Mouse (Mus musculus): ENCODE results near the gene Cyp2d26. TPM values are rescaled to one million over a fixed set of nuclear protein-coding genes. Genes with fewer than 3 reads are reported as not detected.
"Not testable (repeated sequence)": the region's sequence is repeated elsewhere in the genome, so short reads cannot be mapped to it uniquely, and the experiment has no call there.

Cyp2d26 gene
- polyA plus RNA-seq (2012; rRNA removed) = 29.9 and 182 TPM in 2 replicates

DNA sequence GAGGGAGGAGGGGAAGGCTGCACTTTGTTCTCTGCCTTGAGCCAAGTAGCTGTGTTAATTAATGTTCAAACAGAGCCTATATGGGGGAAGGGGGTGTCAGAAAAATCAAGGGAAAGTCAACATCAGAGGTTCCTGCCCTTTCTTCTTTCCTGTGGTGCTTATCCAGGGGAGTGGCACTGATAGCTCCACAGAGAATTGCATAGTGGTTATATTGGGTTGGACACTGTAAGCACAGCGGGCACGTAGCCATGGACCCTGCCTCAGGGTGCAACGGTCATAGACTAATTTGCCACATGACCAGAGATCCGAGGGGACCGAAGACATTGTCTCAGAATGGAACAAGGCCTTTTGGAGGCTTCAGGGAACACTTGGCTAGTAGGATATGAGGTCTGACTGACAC, at the start of gene Cyp2d26:
TSS of gene Cyp2d26 (minus strand) at position 18 of the 400 bp plus-strand sequence.
- peak; percentile 55 for DNase-seq (ENCODE audit: low read depth, low spot score)
- 27% methylated on average over 5 of the region's 5 CpGs for WGBS

DNA sequence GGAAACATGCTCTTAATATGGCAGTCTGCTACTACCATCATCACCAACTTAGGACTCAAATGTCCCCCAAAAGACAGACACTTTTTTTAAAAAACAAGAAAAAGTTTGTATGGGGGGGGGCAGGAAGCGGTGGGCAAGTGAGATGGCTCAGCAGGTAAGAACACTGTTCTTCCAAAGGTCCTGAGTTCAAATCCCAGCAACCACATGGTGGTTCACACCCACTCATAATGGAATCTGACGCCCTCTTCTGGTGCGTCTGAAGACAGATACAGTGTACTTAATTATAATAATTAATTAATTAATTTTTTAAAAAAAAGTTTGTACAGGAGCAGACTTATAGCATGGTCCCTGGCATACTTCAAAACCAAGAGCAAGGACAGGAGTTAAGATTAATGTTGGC, 45.1 kb upstream of the Cyp2d26 start:
- WGBS = 92% methylated on average over 3 of the region's 3 CpGs
- DNase-seq (ENCODE audit: low read depth, low spot score) = no peak

DNA sequence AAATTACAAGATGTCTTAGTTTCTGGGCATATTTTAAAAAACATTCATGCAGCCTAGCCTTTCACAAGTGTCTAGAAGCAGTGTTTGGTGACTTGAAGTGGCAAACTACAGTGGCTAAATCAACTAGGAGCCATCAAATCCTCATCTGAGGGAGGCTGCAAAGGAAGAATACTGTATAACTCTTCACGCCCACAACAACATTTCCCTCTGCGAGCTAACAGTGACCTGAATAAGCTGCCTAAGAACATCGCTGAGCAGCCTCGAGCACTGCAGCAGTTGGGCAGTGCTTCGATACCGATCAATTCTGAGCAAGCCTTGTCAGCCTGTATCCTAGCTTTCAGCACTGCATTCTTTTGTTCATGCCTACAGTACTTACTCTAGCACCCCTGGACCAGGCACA, 35.8 kb upstream of the Cyp2d26 start:
- WGBS = 94% methylated on average over 6 of the region's 6 CpGs
- DNase-seq (ENCODE audit: low read depth, low spot score) = no peak

DNA sequence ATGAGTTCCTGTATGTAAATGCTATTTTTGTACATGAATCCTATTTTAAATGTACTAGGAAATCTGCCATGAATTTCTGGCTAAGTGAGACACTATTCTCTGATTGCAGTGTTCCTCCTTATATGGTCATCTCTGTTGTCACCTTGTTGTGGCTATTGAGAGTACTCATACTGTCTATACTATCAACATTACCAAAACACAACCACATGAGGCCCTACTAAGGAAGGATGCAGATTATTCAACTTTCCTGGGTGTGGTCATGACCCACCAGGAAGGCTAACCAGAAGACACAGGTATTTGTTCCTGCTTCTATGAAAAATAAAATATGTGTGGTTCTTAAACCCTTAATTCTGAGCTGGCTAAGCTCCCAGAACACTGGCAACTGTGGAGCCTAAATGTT, 31.8 kb upstream of the Cyp2d26 start:
- DNase-seq (ENCODE audit: low read depth, low spot score) = no peak

DNA sequence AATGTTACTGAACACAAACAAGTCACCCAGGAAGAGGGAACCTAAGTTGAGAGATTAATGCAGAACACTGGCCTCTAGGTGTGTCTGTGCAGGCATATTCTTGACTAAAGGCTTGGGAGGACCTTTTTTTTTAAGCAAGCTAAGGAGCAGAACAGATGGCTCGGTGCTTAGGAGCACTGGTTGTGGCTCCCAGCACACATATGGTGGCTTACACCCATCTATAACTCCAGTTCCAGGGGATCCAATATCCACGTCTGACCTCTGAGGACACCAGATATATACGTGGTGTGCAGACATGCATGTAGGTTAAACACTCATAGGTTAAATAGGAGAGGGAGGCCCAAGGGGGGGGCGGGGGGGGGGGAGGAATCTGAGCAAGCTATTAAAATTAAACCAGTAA, 28.3 kb upstream of the Cyp2d26 start:
- WGBS = 86% methylated on average over 3 of the region's 4 CpGs
- DNase-seq (ENCODE audit: low read depth, low spot score) = no peak

DNA sequence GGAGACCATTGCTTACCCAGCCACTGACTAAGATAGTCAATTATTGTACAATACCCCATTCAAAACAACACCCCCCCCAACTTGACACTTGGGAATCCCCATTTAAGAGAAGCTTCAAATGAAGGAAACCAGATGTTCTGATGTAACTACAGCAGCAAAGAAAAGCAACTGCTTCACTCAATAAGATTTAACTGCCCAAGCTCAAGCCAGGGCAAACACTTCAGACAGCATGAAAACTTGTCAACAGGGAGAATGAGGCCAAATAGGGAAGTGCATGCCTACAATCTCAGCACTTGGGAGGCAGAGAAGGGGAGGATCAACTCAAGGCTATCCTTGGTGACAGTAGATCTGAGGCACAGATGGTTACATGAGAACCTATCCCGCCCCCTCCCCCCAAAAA, 27.6 kb upstream of the Cyp2d26 start:
- DNase-seq (ENCODE audit: low read depth, low spot score) = no peak
- WGBS = 96% methylated on average over 1 of the region's 1 CpGs

DNA sequence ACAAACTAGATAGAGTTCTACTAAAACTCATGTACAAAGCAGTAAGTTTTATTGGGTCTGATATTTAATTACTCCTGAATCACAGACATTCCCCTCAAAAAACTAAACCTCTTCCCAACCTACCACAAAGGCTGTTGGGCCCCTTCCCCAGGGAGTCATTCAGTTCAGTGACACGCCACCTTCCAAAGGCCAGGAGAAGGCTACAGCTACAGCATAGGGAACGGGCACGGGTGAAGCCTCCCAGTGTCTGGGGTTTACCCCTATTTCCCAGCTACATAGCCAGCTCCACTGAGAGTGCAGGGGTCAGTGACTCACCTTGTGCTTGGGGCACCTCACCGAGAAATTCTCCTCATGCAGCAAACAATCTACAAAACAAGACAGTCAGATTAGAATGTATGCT, 21.2 kb upstream of the Cyp2d26 start:
- DNase-seq (ENCODE audit: low read depth, low spot score) = no peak
- whole genome bisulfite sequencing = 79% methylated on average over 4 of the region's 4 CpGs

DNA sequence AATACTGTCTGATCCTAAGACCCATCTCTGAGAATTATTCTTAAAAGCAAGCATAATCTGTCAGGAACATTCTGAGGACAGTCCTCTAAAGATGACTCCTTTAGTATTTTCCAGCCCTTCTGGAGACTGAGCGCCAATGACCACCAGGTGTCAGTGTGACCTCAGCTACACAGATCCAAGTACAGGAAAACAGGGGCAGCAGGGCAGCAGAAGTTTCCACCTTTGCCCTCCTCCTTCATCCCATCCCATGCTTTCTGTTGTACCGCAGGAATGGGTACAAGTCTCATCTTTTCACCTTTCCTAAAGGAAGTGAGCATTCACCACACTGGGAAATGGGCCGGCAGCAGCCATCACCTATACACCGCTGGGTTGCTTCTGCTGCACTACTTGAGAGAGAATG, 20.7 kb upstream of the Cyp2d26 start:
- 60% methylated on average over 4 of the region's 4 CpGs for WGBS
- DNase-seq (ENCODE audit: low read depth, low spot score) = no peak

DNA sequence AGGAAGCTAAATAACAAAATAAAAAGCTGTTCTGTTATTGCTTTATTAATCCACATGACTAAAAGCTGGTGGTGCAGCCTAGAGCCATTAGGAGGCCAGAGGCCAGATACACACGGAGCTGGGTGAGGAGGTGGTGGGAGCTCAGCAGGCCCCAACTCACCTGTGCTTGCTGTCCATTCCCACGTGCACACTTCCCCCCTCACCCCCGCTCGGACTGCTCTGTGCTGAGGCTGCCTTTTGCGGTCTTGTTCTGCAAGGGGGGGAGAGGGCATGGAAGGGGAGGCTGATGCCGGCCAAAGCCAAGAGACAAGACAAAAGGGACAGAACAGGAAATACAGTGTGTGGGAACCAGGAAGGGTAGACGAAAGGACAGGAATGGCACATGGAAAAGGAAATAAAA, 20.2 kb upstream of the Cyp2d26 start:
- no peak for DNase-seq (ENCODE audit: low read depth, low spot score)
- WGBS = 81% methylated on average over 7 of the region's 7 CpGs

DNA sequence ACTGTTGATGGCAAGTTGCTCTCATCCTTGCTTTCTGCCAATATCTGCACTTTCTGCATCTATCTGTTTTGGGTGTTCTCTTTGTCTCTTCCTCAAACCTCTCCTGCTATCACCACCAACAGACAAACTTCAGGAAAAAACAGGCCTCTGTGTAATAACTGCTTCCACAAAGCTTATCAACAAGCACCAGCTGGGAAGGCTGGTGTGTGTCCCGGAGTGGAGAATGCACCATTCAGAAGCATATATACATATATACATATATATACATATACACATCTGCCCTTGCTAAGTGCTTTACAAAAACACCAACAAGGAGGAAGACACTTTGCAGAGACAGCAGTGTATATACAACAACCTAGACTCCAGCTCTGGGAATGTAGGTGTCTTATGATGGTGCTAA, 16.5 kb upstream of the Cyp2d26 start:
- 68% methylated on average over 1 of the region's 1 CpGs for WGBS
- no peak for DNase-seq (ENCODE audit: low read depth, low spot score)

DNA sequence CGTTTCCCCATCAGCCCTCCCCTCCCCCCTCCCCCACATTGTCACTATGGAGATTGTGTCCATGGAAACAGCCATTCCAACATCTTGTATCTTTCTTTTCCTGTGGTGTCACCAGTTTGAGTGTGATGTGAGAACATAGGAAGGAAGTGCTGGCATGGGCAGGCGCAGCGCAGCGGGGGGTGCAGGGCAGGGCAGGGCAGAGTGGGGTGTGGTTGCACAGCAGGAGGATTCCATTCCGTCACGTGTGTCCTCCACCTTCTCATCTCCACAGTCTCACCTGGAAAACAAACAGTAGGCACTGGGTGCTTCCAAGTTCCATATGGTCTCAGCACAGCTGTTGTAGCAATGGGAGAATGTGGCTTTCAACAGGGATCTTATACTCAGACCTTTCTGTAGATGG, 15.4 kb upstream of the Cyp2d26 start:
- no peak for DNase-seq (ENCODE audit: low read depth, low spot score)
- WGBS = 58% methylated on average over 6 of the region's 6 CpGs

DNA sequence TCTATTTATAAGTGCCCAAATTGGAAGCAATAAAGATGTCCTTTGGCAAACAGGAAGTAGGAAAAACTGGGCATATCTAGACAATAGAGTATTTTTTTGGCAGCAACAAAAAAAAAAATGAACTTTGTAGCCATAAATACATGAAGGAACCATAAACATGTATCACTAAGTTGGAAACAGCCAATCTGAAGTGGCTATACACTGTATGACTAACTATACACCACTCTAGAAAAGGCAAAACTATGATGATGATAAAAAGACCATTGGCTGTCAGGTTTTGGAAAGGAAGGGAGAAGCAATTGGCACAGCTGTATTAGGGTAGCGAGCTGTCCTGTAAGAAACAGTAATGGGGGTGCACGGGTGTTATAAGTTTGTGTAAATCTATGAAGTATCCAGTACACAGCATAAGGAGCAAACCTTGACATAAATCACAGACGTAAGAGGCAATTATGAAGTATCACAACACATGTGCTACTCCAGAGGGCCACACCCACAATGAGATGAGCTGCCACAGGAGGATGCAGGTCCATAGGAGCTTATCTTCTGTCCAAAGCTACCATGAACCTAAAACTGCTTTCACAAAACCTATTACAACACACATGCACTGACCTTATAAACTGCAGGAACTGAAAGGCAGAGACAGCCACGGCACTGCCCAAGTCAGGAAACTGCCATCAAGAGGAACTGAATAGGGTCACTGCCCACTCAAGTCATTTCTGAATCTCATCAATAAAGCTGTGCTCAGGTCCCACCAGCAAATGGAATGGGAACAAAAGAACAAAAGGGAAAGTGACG, 13.1 kb upstream of the Cyp2d26 start:
- peak; percentile 63 for DNase-seq (ENCODE audit: low read depth, low spot score)
- 36% methylated on average over 5 of the region's 5 CpGs for WGBS

DNA sequence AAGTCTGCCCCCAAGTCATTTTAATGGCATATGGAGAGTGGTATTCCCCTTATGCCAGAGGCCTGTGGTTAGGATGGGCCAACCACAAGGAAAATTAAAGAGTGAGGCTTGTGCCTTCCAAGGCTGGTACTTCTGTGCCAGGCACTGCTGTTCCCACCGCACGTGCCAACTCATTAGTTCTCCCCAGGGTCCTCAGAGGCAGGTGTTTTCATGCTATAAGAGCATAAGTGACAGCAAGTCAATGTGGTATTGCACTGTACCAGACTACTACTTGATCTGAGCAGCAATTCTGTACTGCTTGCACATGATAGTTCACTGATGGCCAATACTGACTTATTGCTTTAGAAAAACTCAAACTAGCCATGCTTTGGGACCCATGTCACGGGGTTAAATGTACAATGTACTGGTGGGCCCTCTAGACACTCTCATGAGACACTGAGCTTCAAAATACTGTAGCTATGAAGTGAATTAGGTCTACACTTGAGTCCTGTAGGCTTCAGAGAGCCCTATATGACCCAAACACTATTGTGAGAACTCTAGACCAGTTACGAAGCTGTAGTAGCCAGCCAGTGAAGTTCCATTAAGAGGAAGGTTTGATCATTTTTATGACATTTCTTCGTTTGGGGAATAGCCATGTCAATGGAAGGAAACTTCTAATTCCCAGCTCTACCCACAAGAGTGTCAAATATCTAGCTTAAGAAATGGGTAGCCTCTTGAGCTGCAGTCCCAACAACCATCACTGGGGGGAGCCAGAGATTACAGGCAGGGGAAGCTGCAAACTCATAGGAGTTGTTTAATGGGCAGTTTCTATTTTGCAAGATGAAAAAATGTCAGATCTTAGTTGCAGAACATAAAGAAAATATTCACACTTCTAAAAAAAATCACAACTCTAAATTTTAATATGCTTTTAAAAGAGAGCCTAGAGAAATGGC, 10.9 kb upstream of the Cyp2d26 start:
- 75% methylated on average over 5 of the region's 5 CpGs for WGBS
- peak; percentile 55 for DNase-seq (ENCODE audit: low read depth, low spot score)

DNA sequence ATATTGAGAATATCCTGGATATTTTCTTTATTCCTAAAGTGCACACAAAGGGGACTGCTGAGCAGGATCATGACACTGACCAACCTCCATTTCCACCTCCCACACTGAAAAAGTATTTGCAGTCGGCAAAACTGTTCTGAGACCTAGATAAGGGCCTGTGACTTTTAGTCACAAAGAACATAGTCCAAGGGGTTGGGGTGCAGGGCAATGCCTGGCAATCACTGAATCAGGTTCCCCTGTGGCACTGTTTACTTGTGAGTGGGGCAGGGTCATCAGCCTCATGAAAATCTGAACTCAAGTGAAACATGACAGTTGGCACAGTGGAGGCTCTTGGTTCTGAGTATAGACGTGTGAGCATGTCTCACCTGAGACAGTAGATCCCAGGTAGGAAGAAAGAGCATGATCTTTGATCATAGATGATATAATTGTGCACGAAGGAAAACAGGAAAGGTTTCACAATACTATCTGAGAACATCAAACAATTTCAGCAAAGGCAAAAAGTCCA, 1.9 kb upstream of the Cyp2d26 start:
- no peak for DNase-seq (ENCODE audit: low read depth, low spot score)
- 33% methylated on average over 3 of the region's 3 CpGs for WGBS

DNA sequence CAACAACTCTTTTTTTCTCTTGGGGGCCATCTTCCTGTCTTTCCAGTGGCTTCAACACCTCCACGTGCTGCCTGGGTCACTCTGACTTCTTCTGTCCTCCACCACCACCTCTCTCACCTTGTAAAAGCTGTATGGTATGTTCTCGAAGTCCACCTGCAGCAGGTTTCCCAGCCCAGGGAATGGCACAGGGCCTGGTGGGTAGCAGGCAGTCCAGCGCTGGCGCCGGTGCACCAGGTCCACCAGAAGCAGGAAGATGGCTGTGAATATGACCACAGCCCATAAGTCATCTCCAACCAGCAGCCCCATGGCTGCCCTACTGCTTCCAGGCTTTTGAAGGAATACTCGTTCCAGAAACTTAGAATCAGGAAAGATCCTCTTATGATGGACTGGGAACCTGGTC, 226 bp downstream of the Cyp2d26 start:
- no peak for DNase-seq (ENCODE audit: low read depth, low spot score)
- 39% methylated on average over 6 of the region's 6 CpGs for WGBS

DNA sequence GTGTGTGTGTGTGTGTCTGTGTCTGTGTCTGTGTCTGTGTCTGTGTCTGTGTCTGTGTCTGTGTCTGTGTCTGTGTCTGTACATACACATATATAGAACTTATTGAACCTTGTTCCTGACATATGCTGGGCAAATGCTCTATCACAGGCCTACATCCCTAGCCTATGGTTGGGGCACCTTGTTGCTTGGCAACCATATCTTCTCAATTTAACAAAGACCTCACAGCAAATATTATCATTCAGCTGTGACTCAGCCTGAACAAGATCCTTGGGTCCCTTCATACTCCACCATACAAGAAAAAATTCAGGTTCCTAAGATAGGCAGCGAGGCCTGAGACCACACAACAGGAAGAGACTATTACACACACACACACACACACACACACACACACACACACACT, 640 bp downstream of the Cyp2d26 start:
- 42% methylated on average over 1 of the region's 1 CpGs for WGBS

DNA sequence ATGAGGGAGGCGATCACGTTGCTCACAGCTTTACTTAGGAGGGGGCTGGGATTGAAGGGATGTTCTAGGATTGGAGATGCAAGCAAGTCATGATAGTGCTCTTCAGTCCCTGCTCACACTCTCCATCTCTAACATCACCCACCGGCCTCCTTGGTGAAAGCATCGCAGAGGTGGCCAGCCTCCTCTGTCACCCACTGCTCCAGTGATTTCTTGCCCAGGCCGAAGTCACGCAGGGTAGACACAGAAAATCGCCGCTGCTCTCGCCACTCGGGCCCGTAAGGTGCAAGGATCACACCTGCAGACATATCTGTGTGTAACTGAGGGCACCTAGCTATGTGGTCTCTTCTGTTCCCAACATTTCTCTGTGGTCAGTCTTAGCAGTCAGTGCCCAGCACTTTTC, 1.5 kb downstream of the Cyp2d26 start:
- no peak for DNase-seq (ENCODE audit: low read depth, low spot score)
- 93% methylated on average over 11 of the region's 11 CpGs for WGBS

More for the DNA sequence above, 640 bp downstream of the Cyp2d26 start:
- no peak for DNase-seq (ENCODE audit: low read depth, low spot score)

DNA sequence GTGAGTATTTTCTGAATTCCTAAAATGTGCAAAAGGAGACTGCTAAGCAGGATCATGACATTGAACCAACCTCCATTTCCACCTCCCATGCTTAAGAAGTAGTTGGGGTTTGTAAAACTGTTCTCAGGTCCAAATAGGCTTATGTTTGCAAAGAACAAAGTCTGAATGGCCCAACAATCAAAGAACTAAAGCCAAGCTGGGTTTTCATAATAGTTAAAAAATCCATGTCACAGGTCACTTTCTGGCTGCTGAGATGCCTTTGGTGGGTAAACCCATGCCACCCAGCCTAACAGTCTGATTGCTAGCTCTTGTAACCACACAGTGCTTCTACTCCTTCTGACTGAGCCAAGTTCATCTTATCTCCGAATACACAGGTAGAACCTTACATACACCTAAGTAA, 9.5 kb downstream of the Cyp2d26 start:
- no peak for DNase-seq (ENCODE audit: low read depth, low spot score)
- WGBS = 96% methylated on average over 1 of the region's 1 CpGs

DNA sequence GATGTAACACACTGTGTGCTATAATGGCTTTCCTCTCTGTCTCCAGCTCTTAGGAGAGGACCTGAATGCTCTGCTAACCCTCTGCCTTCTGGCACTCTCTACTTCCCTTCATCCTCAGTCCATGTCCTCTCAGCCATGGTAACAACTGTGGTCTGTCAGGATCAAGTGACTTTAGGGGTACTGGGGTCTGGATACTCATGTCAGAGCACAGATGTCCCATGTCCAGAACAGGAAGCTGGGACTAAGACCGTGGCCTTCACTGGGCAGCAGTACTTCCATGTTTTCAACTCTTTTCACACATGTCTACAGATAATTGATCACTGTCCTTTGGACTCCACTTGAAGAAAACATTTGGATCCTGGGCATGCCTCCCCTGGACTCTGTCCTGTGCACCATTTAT, 10.3 kb downstream of the Cyp2d26 start:
- 84% methylated on average over 1 of the region's 1 CpGs for WGBS
- no peak for DNase-seq (ENCODE audit: low read depth, low spot score)

DNA sequence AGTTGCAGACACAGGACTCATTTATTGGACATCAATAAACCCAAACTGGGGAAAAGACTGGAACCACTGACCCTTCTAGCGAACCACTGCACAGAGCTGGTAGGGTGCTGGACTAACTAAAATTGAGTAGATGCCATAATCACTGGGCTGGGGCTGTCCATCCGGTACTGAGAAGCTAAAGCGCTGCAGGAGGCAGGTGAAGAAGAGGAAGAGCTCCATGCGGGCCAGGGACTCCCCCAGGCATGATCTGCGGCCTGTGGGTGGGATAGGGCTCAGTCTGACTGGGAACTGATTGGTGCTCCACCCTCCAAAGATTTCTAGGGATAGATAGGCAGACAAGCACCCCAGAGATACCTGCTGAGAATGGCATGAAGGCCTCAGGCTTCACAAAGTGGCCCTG, 16.2 kb downstream of the Cyp2d26 start:
- not testable (repeated sequence) for DNase-seq (ENCODE audit: low read depth, low spot score)
- 91% methylated on average over 5 of the region's 5 CpGs for WGBS

DNA sequence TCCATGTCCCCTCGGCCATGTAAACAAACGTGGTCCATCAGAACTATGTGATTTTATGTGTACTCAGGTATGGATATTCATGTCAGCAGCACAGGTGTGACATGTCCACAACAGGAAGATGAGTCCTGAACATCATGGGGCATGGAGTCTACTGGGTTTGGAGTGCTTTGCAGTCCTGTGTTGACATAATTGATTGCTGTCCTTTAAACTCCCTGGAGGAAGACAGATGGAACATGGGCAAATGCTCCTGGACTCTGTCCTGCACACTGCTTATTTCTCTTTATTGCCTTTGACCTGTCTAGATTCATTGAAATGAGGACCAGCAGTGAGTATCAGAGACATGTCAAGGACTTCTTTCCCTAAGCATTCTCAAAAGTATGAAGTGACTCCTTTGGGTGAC, 28.2 kb downstream of the Cyp2d26 start:
- no peak for DNase-seq (ENCODE audit: low read depth, low spot score)
- 82% methylated on average over 2 of the region's 2 CpGs for WGBS
